Mouse (Mus musculus): ENCODE data around the gene Spata13. TPM values are rescaled to one million over a fixed set of nuclear protein-coding genes. Genes with fewer than 3 reads are reported as not detected.

Spata13 gene
- total and polyA plus RNA-seq, 2 experiments from 2014 or later = 13.9 to 50.9 TPM

GRCm38 (mm10) chr14:60612671-60613070 lies 21.1 kb upstream of the Spata13 start:
- no peak for ATAC-seq (ENCODE audit: insufficient read depth, low read depth)
- Histone ChIP-seq H3K9me3 (replicated peaks; ENCODE audit: control insufficient read depth, low read length) (no peaks in the 10 kb centered on the region), H3K36me3 (replicated peaks; ENCODE audit: control insufficient read depth, insufficient read depth, low read length) (no peaks in the 10 kb centered on the region), H3K4me2 (ENCODE audit: low read depth, low read length) (no peak overlapping the region), H3K9ac (replicated peaks; ENCODE audit: low read depth, low read length) (no peak overlapping the region), H3K4me3 (ENCODE audit: low read depth, low read length) (no peak overlapping the region), H3K27me3 (ENCODE audit: control insufficient read depth, insufficient read depth, low read length) (no peaks in the 10 kb centered on the region), H3K4me1 (ENCODE audit: control insufficient read depth, insufficient read depth) (no peaks in the 10 kb centered on the region), H3K27ac (ENCODE audit: low read depth) (no peak overlapping the region)
- TF ChIP-seq CTCF (IDR thresholded peaks at IDR 0.05; ENCODE audit: low read depth) (no peak), EP300 (IDR thresholded peaks at IDR 0.05; ENCODE audit: low read depth) (no peak)
- DNase-seq (ENCODE audit: low spot score) = no peak
- 48% methylated on average over 7 of the region's 7 CpGs for WGBS

GRCm38 (mm10) chr14:60621076-60621475 lies 12.7 kb upstream of the Spata13 start:
- ATAC-seq (ENCODE audit: insufficient read depth, low read depth) (no peak), DNase-seq (ENCODE audit: low spot score) (no peak)
- Histone ChIP-seq H3K9me3 (replicated peaks; ENCODE audit: control insufficient read depth, low read length) (no peaks in the 10 kb centered on the region), H3K4me3 (ENCODE audit: low read depth, low read length) (no peak overlapping the region), H3K36me3 (replicated peaks; ENCODE audit: control insufficient read depth, insufficient read depth, low read length) (no peaks in the 10 kb centered on the region), H3K4me2 (ENCODE audit: low read depth, low read length) (no peak overlapping the region), H3K27me3 (ENCODE audit: control insufficient read depth, insufficient read depth, low read length) (no peaks in the 10 kb centered on the region), H3K9ac (replicated peaks; ENCODE audit: low read depth, low read length) (no peak overlapping the region), H3K27ac (ENCODE audit: low read depth) (no peak overlapping the region), H3K4me1 (ENCODE audit: control insufficient read depth, insufficient read depth) (no peaks in the 10 kb centered on the region)
- TF ChIP-seq CTCF (IDR thresholded peaks at IDR 0.05; ENCODE audit: low read depth) (no peak), EP300 (IDR thresholded peaks at IDR 0.05; ENCODE audit: low read depth) (no peak)
- 27% methylated on average over 9 of the region's 9 CpGs for WGBS

- Histone ChIP-seq H3K9ac (replicated peaks; ENCODE audit: low read depth, low read length) (no peak overlapping the region), H3K27me3 (ENCODE audit: control insufficient read depth, insufficient read depth, low read length) (0 out of 2 replicates have a peak, but pooled peaks cover 4% of the 10 kb centered on the region), H3K9me3 (replicated peaks; ENCODE audit: control insufficient read depth, low read length) (no peaks in the 10 kb centered on the region), H3K27ac (ENCODE audit: low read depth) (no peak overlapping the region), H3K4me1 (ENCODE audit: control insufficient read depth, insufficient read depth) (no peaks in the 10 kb centered on the region), H3K4me2 (ENCODE audit: low read depth, low read length) (no peak overlapping the region), H3K36me3 (replicated peaks; ENCODE audit: control insufficient read depth, insufficient read depth, low read length) (no peaks in the 10 kb centered on the region), H3K4me3 (ENCODE audit: low read depth, low read length) (no peak overlapping the region)
- ATAC-seq (ENCODE audit: insufficient read depth, low read depth) = no peak
- TF ChIP-seq EP300 (IDR thresholded peaks at IDR 0.05; ENCODE audit: low read depth) = no peak
- no peak for TF ChIP-seq CTCF (IDR thresholded peaks at IDR 0.05; ENCODE audit: low read depth)
- DNase-seq (ENCODE audit: low spot score) = no peak
- 69% methylated on average over 6 of the region's 6 CpGs for WGBS
Observed at GRCm38 (mm10) chr14:60625486-60625885, 8.3 kb upstream of the Spata13 start.

GRCm38 (mm10) chr14:60629887-60630460 lies 3.8 kb upstream of the Spata13 start:
- Histone ChIP-seq H3K4me1 (ENCODE audit: control insufficient read depth, insufficient read depth) (peaks cover 8% of the 10 kb centered on the region; the same call in 1 of the 2 replicates), H3K4me3 (ENCODE audit: low read depth, low read length) (no peak overlapping the region), H3K9ac (replicated peaks; ENCODE audit: low read depth, low read length) (no peak overlapping the region), H3K9me3 (replicated peaks; ENCODE audit: control insufficient read depth, low read length) (no peaks in the 10 kb centered on the region), H3K27me3 (ENCODE audit: control insufficient read depth, insufficient read depth, low read length) (peaks cover 14% of the 10 kb centered on the region), H3K36me3 (replicated peaks; ENCODE audit: control insufficient read depth, insufficient read depth, low read length) (no peaks in the 10 kb centered on the region), H3K27ac (ENCODE audit: low read depth) (no peak overlapping the region), H3K4me2 (ENCODE audit: low read depth, low read length) (no peak overlapping the region)
- ATAC-seq (ENCODE audit: insufficient read depth, low read depth) (no peak), DNase-seq (ENCODE audit: low spot score) (no peak)
- WGBS = 71% methylated on average over 9 of the region's 9 CpGs
- TF ChIP-seq EP300 (IDR thresholded peaks at IDR 0.05; ENCODE audit: low read depth) = no peak
- TF ChIP-seq CTCF (IDR thresholded peaks at IDR 0.05; ENCODE audit: low read depth) = no peak

GRCm38 (mm10) chr14:60630981-60631380 lies 2.8 kb upstream of the Spata13 start:
- TF ChIP-seq EP300 (IDR thresholded peaks at IDR 0.05; ENCODE audit: low read depth) (no peak), CTCF (IDR thresholded peaks at IDR 0.05; ENCODE audit: low read depth) (no peak)
- H3K4me3 ChIP-seq (ENCODE audit: low read depth, low read length) = no peak overlapping the region
- no peak overlapping the region for H3K27ac ChIP-seq (ENCODE audit: low read depth)
- no peaks in the 10 kb centered on the region for H3K9me3 ChIP-seq (replicated peaks; ENCODE audit: control insufficient read depth, low read length)
- H3K4me2 ChIP-seq (ENCODE audit: low read depth, low read length) = no peak overlapping the region
- WGBS = 73% methylated on average over 4 of the region's 4 CpGs
- no peak overlapping the region for H3K9ac ChIP-seq (replicated peaks; ENCODE audit: low read depth, low read length)
- H3K4me1 ChIP-seq (ENCODE audit: control insufficient read depth, insufficient read depth) = peaks cover 16% of the 10 kb centered on the region; the same call in 1 of the 2 replicates
- ATAC-seq (ENCODE audit: insufficient read depth, low read depth) (no peak), DNase-seq (ENCODE audit: low spot score) (no peak)
- peaks cover 17% of the 10 kb centered on the region for H3K27me3 ChIP-seq (ENCODE audit: control insufficient read depth, insufficient read depth, low read length)
- no peaks in the 10 kb centered on the region for H3K36me3 ChIP-seq (replicated peaks; ENCODE audit: control insufficient read depth, insufficient read depth, low read length)

Measured in heart, postnatal 0 days (tissue).